Mouse (Mus musculus) megakaryocyte, embryonic 14.5 days (primary cell): Measurements from ENCODE around the gene C2cd6.

Experiments used
- FLI1 ChIP-seq: IDR thresholded peaks from 2 replicates; pipeline ENCODE4 v1.6.1; 2012; ENCODE audit warnings: low read length, inconsistent platforms, mixed read lengths
- GATA1 ChIP-seq: IDR thresholded peaks from 3 replicates; pipeline ENCODE4 v1.6.1; 2012; ENCODE audit warnings: mixed read lengths, low read length, inconsistent platforms, borderline replicate concordance

DNA sequence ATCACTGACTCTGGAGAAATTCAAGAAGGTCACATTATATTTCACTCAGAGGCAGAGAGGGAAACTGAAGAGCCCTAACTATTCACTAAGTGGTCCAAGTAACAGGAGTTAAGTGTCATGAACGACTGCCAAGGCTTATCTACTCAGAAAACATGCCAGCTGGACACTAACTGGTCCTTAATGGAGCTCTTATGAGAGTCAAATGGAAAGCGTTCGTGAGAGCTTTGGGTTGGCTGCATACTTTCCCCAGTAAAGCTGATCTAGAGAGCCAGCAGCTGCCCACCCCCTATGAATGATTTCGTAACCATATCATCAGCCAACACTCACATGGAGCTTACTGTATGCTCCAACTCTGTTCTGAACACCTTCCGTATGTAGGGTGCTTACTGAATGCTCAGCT, 39.7 kb upstream of the C2cd6 start:
- TF ChIP-seq GATA1, result no peak
- no peak for TF ChIP-seq FLI1
